Mouse (Mus musculus) liver, embryonic 12.5 days (tissue): ENCODE measurements around the gene Cntnap2. TPM values are rescaled to one million over a fixed set of nuclear protein-coding genes. Genes with fewer than 3 reads are reported as not detected.
A peak's percentile ranks its signal among the peaks of the same experiment; 100 is the strongest.
"Not testable (repeated sequence)": the region's sequence is repeated elsewhere in the genome, so short reads cannot be mapped to it uniquely, and the experiment has no call there.

ENCODE experiments used
- ATAC-seq: fragments of 200-750 bp; cut with Nextera tagmentation; 2 replicates; pipeline ENCODE4 v1.8.0; 2017; ENCODE audit warnings: moderate number of reproducible peaks, mild to moderate bottlenecking, moderate library complexity
- H3K27ac ChIP-seq: fragments of 300-500 bp; sonication (generic); 2 replicates; pipeline ENCODE4 v1.5.1; 2016; ENCODE audit warnings: mild to moderate bottlenecking
- H3K27me3 ChIP-seq: fragments of 300-500 bp; sonication (generic); replicated peaks from 2 replicates; pipeline ENCODE4 v1.6.1; 2016; ENCODE audit warnings: mild to moderate bottlenecking, moderate library complexity
- H3K36me3 ChIP-seq: fragments of 300-500 bp; sonication (generic); 2 replicates; pipeline ENCODE4 v1.6.1; 2016; ENCODE audit warnings: mild to moderate bottlenecking, moderate library complexity
- H3K4me1 ChIP-seq: fragments of 300-500 bp; sonication (generic); 2 replicates; pipeline ENCODE4 v1.6.1; 2016
- H3K4me2 ChIP-seq: fragments of 300-500 bp; sonication (generic); 2 replicates; pipeline ENCODE4 v1.6.1; 2016; ENCODE audit warnings: mild to moderate bottlenecking, moderate library complexity
- H3K4me3 ChIP-seq: fragments of 300-500 bp; sonication (generic); 2 replicates; pipeline ENCODE4 v1.5.1; 2016; ENCODE audit warnings: mild to moderate bottlenecking, moderate library complexity
- H3K9ac ChIP-seq: fragments of 300-500 bp; sonication (generic); 2 replicates; pipeline ENCODE4 v1.6.1; 2016; ENCODE audit warnings: mild to moderate bottlenecking, moderate library complexity
- H3K9me3 ChIP-seq: fragments of 300-500 bp; sonication (generic); replicated peaks from 2 replicates; pipeline ENCODE4 v1.6.1; 2016; ENCODE audit warnings: mild to moderate bottlenecking, moderate library complexity
- WGBS: fragments of 180-500 bp; shearing (Covaris S2); methylation state at CpG from one replicate; pipeline ENCODE4 v1.1.7; 2016; ENCODE audit not compliant: insufficient replicate concordance; 5-methylcytosine and 5-hydroxymethylcytosine counted together
- polyA plus RNA-seq: library from polyadenylated mRNA; unstranded; fragments of >200 nt; fragmentation: Nextera tagmentation; extraction: Ambion mirVana; gene quantifications from 2 replicates; pipeline ENCODE4 v1.2.1, GENCODE M21; 2016

Cntnap2 gene
- polyA plus RNA-seq, 1 experiment from 2014 or later: 0.63 TPM

DNA sequence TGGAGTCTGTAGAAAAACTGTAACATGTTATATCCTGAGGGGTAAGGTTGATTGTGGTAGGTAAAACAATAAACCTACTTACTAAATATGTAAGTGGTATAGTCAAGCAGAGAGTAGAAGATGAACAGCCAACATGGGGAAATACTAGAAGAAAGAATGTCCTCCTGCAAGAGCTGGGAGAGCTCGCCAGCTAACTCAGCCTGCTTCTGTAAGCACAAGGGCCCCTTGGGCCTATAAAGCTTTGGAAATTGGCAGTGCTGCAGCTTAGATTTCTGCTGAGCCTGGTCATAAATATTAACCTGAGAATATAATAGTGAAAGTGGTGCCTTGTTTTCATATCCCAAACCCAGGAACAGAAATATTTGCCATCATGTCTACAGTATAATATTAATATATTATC lies 2164.4 kb downstream of the Cntnap2 start:
- 56% methylated on average over 1 of the region's 1 CpGs for WGBS
- H3K4me3 ChIP-seq: not testable (repeated sequence)

DNA sequence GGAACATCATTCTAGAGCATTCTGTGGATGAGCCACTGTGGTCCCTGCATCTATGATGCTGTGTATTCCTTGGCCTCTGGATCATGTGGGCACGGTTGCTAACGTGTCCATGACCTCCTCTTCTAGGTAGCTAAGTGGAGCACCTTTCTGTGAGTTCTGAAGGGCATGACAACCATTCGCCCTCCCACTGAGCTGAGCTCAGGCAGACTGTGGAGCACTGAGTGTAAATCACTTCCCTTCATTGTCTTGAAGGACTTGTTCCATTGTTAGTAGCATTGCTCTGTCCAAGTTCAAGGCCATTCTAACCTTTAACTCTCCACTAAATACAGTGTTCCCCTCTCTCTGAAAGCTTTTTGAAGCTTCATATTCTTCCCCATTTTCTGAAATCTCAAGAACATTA lies 2166.2 kb downstream of the Cntnap2 start:
- not testable (repeated sequence) for H3K9ac ChIP-seq, H3K4me3 ChIP-seq, ATAC-seq, H3K9me3 ChIP-seq, H3K4me1 ChIP-seq, H3K4me2 ChIP-seq, H3K27me3 ChIP-seq, H3K27ac ChIP-seq, H3K36me3 ChIP-seq
- 66% methylated on average over 3 of the region's 3 CpGs for WGBS

More for the DNA sequence above, 2164.4 kb downstream of the Cntnap2 start:
- not testable (repeated sequence) for H3K4me1 ChIP-seq, H3K27ac ChIP-seq, H3K9ac ChIP-seq, H3K36me3 ChIP-seq, H3K4me2 ChIP-seq, H3K9me3 ChIP-seq, ATAC-seq, H3K27me3 ChIP-seq

DNA sequence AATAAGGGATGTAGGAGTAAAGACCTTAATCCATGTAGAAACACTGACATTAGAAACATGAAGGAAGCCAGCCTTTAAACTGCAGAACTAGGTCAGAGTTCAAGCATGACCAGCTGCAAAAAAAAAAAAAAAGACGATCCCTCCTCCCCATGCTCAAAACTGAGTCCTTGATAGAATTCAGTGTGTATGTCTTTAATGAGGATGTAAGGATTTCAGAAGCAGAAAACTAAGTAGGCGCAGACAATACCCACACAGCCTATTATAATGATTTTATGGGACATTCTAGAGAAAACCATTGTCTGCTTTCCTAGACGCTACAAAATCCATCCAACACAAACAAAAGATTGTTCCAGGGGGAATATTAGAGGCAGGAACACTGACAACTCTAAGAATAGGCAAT lies 2168.4 kb downstream of the Cntnap2 start:
- Histone ChIP-seq H3K27ac (no peak overlapping the region), H3K4me2 (no peak overlapping the region), H3K27me3 (no peaks in the 10 kb centered on the region), H3K9ac (no peak overlapping the region), H3K4me3 (no peak overlapping the region), H3K4me1 (no peaks in the 10 kb centered on the region), H3K36me3 (no peaks in the 10 kb centered on the region), H3K9me3 (no peaks in the 10 kb centered on the region)
- ATAC-seq: no peak
- 54% methylated on average over 3 of the region's 3 CpGs for WGBS

DNA sequence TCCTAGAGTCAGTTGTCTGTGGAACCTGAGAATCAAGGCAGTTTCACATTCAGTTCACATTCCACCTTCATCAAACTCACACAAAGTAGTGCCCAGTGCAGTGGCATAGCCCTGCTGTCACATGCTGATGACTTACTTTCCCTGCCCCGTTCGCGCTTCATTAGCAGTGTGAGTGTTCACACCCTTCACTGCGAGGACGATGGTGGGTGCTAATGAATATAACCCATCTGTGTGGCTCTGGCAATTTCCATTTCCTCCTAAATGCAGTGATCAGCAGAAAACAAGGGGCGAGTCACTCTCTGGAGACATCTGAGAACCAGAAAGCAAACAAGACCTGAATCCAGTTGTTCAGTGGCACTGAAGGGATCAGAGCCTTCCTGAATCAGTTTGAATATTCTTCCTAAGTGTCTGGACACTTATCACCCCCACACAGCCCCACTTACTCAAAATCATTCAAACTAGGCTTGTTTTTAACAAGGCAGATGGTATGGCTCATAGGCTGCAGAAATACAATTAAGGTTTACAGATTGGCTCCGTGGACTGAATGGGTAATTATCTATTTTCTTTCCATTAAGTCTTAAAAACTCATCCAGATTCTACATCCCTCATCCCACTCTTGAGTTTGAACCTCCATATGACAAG lies 2169.6 kb downstream of the Cntnap2 start:
- ATAC-seq: no peak
- Histone ChIP-seq H3K27me3 (no peaks in the 10 kb centered on the region), H3K4me1 (no peaks in the 10 kb centered on the region), H3K4me2 (no peak overlapping the region), H3K9me3 (no peaks in the 10 kb centered on the region), H3K27ac (no peak overlapping the region), H3K9ac (no peak overlapping the region), H3K36me3 (no peaks in the 10 kb centered on the region), H3K4me3 (no peak overlapping the region)
- WGBS: 45% methylated on average over 7 of the region's 7 CpGs

DNA sequence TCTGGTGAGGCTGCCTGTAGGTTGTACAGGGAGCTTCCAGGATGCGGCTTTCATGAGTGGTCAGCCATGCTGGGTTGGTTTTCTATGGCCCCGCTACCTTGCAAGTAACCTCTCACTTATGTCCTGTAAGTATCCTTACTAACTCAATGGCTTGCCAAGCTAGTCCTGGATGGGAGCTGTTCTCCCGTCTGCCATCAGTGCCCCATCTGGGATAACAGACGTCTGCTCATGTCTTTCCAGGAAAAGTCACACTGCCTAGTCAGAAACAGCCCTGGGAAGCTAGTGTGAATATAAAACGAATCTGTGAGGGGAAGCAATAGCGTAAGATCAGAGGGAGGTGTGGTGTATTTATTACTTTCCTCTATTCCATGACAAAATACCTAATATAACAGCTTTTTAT lies 2172.4 kb downstream of the Cntnap2 start:
- Histone ChIP-seq H3K36me3 (no peaks in the 10 kb centered on the region), H3K9me3 (no peaks in the 10 kb centered on the region), H3K4me2 (no peak overlapping the region), H3K4me1 (0 out of 2 replicates have a peak, but pooled peaks cover 2% of the 10 kb centered on the region), H3K27ac (no peak overlapping the region), H3K9ac (no peak overlapping the region), H3K27me3 (no peaks in the 10 kb centered on the region), H3K4me3 (no peak overlapping the region)
- 60% methylated on average over 6 of the region's 6 CpGs for WGBS
- ATAC-seq: no peak

DNA sequence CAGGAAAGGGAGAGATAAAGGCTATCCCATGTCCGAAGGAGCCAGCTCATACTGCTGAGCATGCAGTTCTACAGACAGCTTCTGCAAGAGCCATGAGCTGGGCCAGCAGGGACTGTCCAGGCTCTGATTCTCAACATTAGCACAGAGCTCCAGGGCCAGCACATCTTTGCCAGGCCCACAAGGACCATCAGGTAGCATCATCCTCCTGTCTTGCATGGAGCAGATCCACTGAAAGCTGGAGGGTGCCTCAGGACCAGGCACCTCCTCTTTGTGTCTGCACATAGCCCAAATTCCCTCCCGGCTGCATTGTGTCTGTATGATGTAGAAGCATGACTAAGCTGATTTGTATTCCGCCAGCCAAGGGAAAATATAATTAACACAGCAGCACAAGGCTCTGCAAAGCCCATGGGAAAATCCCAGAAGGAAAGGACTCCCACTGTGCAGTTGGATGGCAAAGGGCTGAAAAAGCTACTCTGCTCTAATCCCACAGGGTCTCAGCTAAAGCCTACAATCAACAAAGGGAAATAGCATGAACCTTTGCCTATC lies 2180.3 kb downstream of the Cntnap2 start:
- Histone ChIP-seq H3K9me3 (no peaks in the 10 kb centered on the region), H3K4me1 (peaks cover 19% of the 10 kb centered on the region), H3K36me3 (no peaks in the 10 kb centered on the region), H3K27ac (no peak overlapping the region), H3K9ac (no peak overlapping the region), H3K27me3 (no peaks in the 10 kb centered on the region), H3K4me3 (no peak overlapping the region), H3K4me2 (no peak overlapping the region)
- ATAC-seq: no peak
- 46% methylated on average over 3 of the region's 3 CpGs for WGBS

DNA sequence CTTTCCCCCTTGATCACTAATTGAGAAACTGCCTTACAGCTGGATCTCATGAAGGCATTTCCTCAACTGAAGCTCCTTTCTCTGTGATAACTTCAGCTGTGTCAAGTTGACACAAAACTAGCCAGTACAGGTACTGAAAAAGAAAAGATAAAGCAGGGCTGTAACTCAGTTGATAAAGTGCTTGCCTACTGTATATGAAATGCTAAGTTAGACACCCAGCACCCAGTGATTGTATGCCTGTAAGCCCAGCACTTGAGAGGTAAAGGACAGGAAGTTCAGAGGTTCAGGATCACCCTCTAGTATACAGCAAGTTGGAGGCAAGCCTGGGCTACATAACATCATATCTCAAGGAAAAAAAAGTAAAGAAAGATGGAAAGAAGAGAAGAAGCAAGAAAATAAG lies 2182.2 kb downstream of the Cntnap2 start:
- no peak overlapping the region for H3K4me3 ChIP-seq
- no peak overlapping the region for H3K4me2 ChIP-seq
- H3K36me3 ChIP-seq: no peaks in the 10 kb centered on the region
- no peaks in the 10 kb centered on the region for H3K27me3 ChIP-seq
- no peak overlapping the region for H3K9ac ChIP-seq
- peak; percentile 76 for ATAC-seq
- no peak overlapping the region for H3K27ac ChIP-seq
- H3K9me3 ChIP-seq: no peaks in the 10 kb centered on the region
- H3K4me1 ChIP-seq: peaks cover 26% of the 10 kb centered on the region

DNA sequence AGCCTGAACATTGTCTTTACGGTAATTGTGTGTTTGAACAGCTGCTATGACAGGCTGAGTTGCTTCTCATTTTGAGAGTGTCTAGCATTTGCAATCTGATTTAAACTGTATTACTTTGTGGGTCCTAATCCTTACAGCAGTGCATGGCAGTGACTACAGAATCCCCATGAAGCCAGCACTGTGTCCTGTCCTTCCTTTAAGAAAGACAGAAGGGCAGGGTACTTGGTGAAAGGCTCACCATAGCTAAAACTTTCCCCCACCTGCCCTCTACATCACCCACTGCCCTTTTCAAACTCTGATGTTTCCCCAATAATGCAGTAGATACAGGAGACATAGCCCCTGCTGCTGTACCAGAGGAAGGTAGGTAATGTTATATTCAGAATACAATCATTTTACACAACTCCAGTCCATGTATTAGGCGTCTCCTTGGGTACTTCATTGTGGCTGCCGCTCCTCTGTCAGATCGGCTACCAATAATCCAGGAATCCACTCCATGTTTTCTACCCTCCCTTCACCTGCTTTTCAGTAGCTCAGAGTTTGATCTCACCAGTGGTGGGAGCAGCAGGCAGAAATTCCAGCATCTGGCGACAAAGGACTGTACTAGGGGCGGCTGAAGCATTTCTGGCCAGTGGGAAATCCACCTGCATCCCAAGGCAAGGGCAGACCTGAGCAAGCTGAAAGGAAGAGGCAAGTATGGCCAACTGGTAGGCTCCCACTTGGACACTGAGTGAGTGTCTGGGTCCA lies 2184.9 kb downstream of the Cntnap2 start:
- no peak overlapping the region for H3K27ac ChIP-seq
- H3K9me3 ChIP-seq: no peaks in the 10 kb centered on the region
- no peaks in the 10 kb centered on the region for H3K36me3 ChIP-seq
- peak overlapping the region; percentile 26 for H3K4me3 ChIP-seq
- H3K4me1 ChIP-seq: peaks cover 26% of the 10 kb centered on the region
- peak; percentile 79 for ATAC-seq
- H3K9ac ChIP-seq: 0 out of 2 replicates have a peak overlapping the region, but pooled peaks have one; percentile 0
- H3K27me3 ChIP-seq: no peaks in the 10 kb centered on the region
- peak overlapping the region; percentile 42 for H3K4me2 ChIP-seq
- 18% methylated on average over 6 of the region's 6 CpGs for WGBS

DNA sequence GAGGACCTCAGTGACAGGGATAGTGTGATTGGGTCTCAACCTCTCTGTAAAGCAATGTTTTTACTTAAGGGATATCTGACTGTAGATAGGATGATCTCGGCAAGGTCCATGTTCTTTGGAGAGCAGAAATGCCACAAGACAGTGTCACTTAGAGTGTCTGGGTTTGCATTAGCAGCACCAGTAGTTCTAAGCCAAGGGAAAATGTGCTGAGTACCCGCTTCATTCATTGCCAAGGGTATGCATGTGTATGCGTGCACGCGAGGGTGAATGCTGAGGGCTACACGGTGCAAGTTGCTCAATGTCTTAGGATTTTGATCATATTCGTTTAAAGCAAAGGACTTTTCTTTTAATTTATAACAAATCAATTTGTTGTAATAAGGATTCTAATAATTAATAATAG lies 2185.5 kb downstream of the Cntnap2 start:
- Histone ChIP-seq H3K36me3 (no peaks in the 10 kb centered on the region), H3K4me2 (peak overlapping the region; percentile 42), H3K9ac (0 out of 2 replicates have a peak overlapping the region, but pooled peaks have one; percentile 0), H3K27me3 (no peaks in the 10 kb centered on the region), H3K4me3 (peak overlapping the region; percentile 26), H3K27ac (no peak overlapping the region), H3K9me3 (no peaks in the 10 kb centered on the region), H3K4me1 (peaks cover 20% of the 10 kb centered on the region)
- 41% methylated on average over 7 of the region's 7 CpGs for WGBS
- ATAC-seq: peak; percentile 19; the same call in 1 of the 2 replicates

DNA sequence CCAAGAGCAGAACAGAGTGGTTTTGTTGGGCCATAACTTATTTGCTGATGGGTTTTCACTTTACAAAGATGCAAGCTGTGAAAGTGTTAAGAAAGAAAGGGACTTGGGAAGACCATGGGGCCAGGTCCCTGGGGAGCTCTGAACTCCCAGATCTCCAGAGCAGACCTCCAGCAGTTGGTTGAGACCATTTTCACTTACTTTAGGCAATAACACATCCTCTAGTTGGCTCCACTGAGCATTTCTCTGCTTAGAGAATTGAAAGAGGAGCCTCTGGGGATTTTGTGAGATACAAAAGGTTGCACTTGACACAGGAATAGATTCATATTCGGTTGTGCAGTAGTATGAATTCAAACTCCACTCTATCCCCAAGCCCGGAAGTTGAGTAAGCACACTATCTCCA lies 2196.1 kb downstream of the Cntnap2 start:
- no peak for ATAC-seq
- peaks cover 17% of the 10 kb centered on the region for H3K4me1 ChIP-seq
- no peaks in the 10 kb centered on the region for H3K27me3 ChIP-seq
- H3K9me3 ChIP-seq: no peaks in the 10 kb centered on the region
- no peak overlapping the region for H3K4me3 ChIP-seq
- 66% methylated on average over 2 of the region's 2 CpGs for WGBS
- no peaks in the 10 kb centered on the region for H3K36me3 ChIP-seq
- H3K27ac ChIP-seq: no peak overlapping the region
- no peak overlapping the region for H3K9ac ChIP-seq
- H3K4me2 ChIP-seq: no peak overlapping the region

DNA sequence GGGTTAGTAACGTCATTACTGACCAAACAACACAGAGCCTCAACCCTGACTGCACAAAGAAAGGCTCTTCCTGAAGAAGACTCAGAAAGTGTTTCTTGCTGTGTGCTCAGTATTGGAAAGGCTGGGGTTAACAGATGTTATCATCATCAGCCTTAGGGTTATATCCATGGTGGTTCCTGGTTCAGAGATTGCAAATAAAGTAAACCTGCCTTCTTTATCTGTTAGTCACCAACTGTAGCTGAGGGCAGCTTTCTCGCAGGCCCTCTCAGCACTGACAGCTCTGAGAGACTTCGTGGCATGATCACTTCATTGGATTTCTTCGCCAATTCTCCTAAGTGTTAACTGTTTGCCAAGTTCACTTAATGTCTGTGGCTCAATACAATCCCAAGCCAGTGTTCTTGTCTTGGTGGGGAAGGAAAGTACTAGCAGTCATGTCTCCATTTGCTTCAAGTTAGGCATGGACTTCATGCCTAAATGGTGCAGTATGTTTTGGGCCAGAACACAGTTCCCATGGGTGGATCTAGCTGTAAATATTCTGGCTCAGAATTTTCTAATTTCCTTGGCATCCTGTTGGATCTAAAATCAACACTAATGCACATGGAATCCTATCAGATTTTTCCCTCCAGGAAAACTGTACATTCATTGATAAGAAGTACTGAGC lies 2197.2 kb downstream of the Cntnap2 start:
- no peaks in the 10 kb centered on the region for H3K9me3 ChIP-seq
- H3K9ac ChIP-seq: no peak overlapping the region
- no peak overlapping the region for H3K27ac ChIP-seq
- WGBS: 53% methylated on average over 4 of the region's 4 CpGs
- H3K4me1 ChIP-seq: peaks cover 17% of the 10 kb centered on the region
- H3K36me3 ChIP-seq: no peaks in the 10 kb centered on the region
- H3K27me3 ChIP-seq: no peaks in the 10 kb centered on the region
- H3K4me3 ChIP-seq: no peak overlapping the region
- no peak overlapping the region for H3K4me2 ChIP-seq
- no peak for ATAC-seq

DNA sequence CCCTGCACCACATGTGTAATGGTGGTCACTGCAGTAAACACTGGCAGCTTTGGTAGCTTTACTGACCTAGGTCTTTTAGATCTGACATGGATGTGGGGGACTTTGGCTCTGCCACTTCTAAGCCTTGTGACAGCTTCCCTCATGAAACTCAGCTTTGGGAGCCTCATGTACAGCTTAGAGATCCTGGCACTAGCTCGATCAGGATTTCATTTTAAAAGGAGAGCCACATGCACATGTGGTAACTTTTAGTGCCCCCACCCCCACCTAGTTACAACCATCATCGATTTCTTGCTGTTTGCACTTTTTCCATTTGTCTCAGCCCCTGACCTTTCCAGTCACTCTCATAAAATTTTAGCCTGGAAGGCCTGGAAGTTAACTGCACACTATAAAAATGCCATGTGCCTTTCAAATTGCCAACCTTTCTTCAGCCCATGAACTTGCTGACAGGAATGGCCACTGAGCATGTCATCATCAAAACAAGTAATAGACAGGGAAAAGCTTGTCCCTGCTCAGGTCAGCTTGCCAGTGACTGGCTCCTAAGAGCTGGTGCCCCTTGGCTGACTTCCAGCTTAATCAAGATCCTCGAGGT lies 2197.9 kb downstream of the Cntnap2 start:
- ATAC-seq: no peak
- no peak overlapping the region for H3K9ac ChIP-seq
- no peaks in the 10 kb centered on the region for H3K36me3 ChIP-seq
- no peak overlapping the region for H3K4me3 ChIP-seq
- no peak overlapping the region for H3K4me2 ChIP-seq
- H3K27ac ChIP-seq: no peak overlapping the region
- H3K4me1 ChIP-seq: peaks cover 17% of the 10 kb centered on the region
- WGBS: 51% methylated on average over 3 of the region's 3 CpGs
- no peaks in the 10 kb centered on the region for H3K9me3 ChIP-seq
- H3K27me3 ChIP-seq: no peaks in the 10 kb centered on the region
